Mouse (Mus musculus) bone marrow, adult 2 months (tissue): ENCODE measurements around the gene Spata13.

Source experiments
- CTCF ChIP-seq: fragments of 200-500 bp; IDR thresholded peaks from 2 replicates; pipeline ENCODE4 v1.5.1; 2011; ENCODE audit warnings: low read length, control low read depth; ENCODE audit not compliant: control insufficient read depth, insufficient read depth
- POLR2A ChIP-seq: fragments of 200-500 bp; IDR thresholded peaks from 2 replicates; pipeline ENCODE4 v1.6.1; 2011; ENCODE audit warnings: low read depth, mild to moderate bottlenecking, control low read depth, low read length, borderline replicate concordance; ENCODE audit not compliant: control insufficient read depth

GRCm38 (mm10) chr14:60784427-60785315 is 150.9 kb downstream of the Spata13 start, which contains the start of gene Mipep:
- TF ChIP-seq CTCF (peak; percentile 97), POLR2A (peak; percentile 25; the same call in 1 of the 2 replicates)
